Mouse (Mus musculus) G1E (cell line): ENCODE measurements at regions not wholly inside any gene's neighbourhood (a gene's known extent, or its start where the extent isn't known, plus 50 kb on each side); places are given as distances from the start of the nearest gene placed in this dataset.

Source experiments
- CTCF ChIP-seq: IDR thresholded peaks from 2 replicates; pipeline ENCODE4 v1.5.1; 2012; ENCODE audit warnings: low read depth, low read length, inconsistent platforms, mixed read lengths
- GATA1 ChIP-seq: IDR thresholded peaks from 2 replicates; pipeline ENCODE4 v1.6.1; 2012; ENCODE audit warnings: borderline replicate concordance, low read length, inconsistent platforms, mixed read lengths
- GATA2 ChIP-seq: IDR thresholded peaks from 2 replicates; pipeline ENCODE4 v1.6.1; 2012; ENCODE audit warnings: low read depth, low read length, inconsistent platforms, borderline replicate concordance

DNA sequence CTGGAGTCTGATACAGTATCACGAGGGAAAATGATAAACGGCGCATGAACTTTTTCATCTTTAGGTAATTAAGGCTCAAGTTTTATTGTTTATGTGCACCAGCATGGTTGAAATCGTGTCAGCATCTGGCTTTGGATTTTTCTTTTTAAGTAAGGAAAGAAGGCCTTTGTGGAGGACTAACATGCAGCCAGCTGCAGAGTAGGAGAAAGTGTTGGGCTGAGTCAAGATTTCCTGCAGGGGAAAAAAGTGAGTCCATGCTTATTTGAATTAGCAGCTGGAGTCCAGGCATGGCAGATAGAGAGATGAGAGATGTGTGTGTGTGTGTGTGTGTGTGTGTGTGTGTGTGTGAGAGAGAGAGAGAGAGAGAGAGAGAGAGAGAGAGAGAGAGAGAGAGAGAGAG is 124.0 kb upstream of the Pdzrn3 start:
- TF ChIP-seq CTCF (no peak), GATA2 (no peak), GATA1 (no peak)
